Mouse (Mus musculus) embryonic fibroblast, embryonic 13.5 days (primary cell): Measurements from ENCODE around the gene Gm12166. TPM values are rescaled to one million over a fixed set of nuclear protein-coding genes. Genes with fewer than 3 reads are reported as not detected.
"Not testable (repeated sequence)": the region's sequence is repeated elsewhere in the genome, so short reads cannot be mapped to it uniquely, and the experiment has no call there.

Source experiments
- H3K27ac ChIP-seq: 2 replicates; pipeline ENCODE4 v1.5.1; 2012; ENCODE audit warnings: low read length, control low read depth, inconsistent platforms; ENCODE audit not compliant: insufficient read depth
- H3K4me1 ChIP-seq: 2 replicates; pipeline ENCODE4 v1.6.1; 2011; ENCODE audit warnings: low read length; ENCODE audit not compliant: control insufficient read depth, insufficient read depth
- H3K4me3 ChIP-seq: 2 replicates; pipeline ENCODE4 v1.5.1; 2011; ENCODE audit warnings: mild to moderate bottlenecking, control low read depth, low read length; ENCODE audit not compliant: insufficient read depth
- CTCF ChIP-seq: IDR thresholded peaks from 2 replicates; pipeline ENCODE4 v1.5.1; 2011; ENCODE audit warnings: mild to moderate bottlenecking, control low read depth, low read length, moderate library complexity, borderline replicate concordance; ENCODE audit not compliant: insufficient read depth
- POLR2A ChIP-seq: IDR thresholded peaks from 2 replicates; pipeline ENCODE4 v1.6.1; 2011; ENCODE audit warnings: low read depth, mild to moderate bottlenecking, control low read depth, low read length, moderate library complexity
- polyA plus RNA-seq: library from polyadenylated mRNA; stranded (reverse); fragments of >200 nt; gene quantifications from 2 replicates; pipeline ENCODE4 v1.2.4, GENCODE M21; 2011; ENCODE audit warnings: low read depth; ENCODE audit not compliant: missing spikeins, insufficient read length

Gene Gm12166
- polyA plus RNA-seq, result 3.0 and 15.8 TPM in 2 replicates

DNA sequence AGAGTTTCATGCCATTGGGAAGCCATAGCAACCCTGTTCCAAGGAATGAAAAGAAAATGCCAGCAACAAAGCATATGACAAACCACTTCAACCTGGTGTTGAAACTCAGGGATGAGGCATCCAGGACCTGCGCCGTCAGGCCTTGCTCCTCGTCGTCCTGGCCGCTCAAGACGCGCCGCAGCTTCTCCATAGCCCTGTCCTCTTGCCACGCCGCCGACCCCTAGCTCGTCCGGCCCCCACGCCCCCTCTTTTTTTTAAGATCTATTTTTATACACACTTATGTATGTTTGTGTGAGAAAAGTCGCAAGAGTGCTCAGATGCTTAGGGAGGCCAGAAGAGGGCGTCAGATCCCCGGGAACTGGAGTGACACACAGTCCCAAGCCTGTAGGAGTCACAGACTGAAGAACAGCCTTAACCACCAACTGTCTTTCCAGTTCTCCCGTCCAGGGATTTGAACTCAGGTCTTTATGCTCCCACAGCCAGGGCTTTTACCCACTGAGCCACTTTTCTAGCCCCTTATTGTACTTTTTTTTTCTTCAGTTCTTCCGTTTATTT is at the start of gene Gm12166:
Gene Gm12166 (minus strand): TSS at position 217 of the 555 bp plus-strand sequence.
- H3K4me1 ChIP-seq, H3K27ac ChIP-seq, H3K4me3 ChIP-seq: not testable (repeated sequence)
- TF ChIP-seq CTCF, result peak; percentile 39; the same call in 1 of the 2 replicates

GRCm38 (mm10) chr11:46097062-46097461 is 44.9 kb upstream of the Gm12166 start:
- Histone ChIP-seq H3K4me3 (no peak overlapping the region), H3K4me1 (peaks cover 5% of the 10 kb centered on the region), H3K27ac (no peak overlapping the region)
- no peak for TF ChIP-seq POLR2A
- no peak for TF ChIP-seq CTCF

DNA sequence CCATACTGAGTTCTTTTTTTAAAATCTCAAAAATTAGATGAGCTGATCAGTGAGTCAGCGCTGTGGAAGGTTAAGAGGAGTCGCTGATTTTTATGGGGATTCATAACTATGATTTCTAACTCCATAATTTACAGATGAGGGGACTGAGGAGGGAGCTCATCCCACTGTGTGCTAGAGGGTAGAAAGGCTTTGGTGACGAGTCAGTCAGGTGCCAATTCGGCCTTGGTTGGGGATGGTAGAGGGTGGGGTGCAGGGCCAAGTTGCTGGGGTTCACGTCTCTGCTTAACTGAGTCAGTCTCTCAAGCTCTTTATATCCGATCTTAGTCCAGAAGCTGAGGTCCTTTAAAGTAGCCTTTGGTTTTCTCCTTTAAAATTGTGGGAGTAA is 44.1 kb upstream of the Gm12166 start:
- Histone ChIP-seq H3K27ac (peak overlapping the region; percentile 43), H3K4me1 (peaks cover 11% of the 10 kb centered on the region), H3K4me3 (no peak overlapping the region)
- TF ChIP-seq POLR2A, result no peak
- TF ChIP-seq CTCF, result no peak

DNA sequence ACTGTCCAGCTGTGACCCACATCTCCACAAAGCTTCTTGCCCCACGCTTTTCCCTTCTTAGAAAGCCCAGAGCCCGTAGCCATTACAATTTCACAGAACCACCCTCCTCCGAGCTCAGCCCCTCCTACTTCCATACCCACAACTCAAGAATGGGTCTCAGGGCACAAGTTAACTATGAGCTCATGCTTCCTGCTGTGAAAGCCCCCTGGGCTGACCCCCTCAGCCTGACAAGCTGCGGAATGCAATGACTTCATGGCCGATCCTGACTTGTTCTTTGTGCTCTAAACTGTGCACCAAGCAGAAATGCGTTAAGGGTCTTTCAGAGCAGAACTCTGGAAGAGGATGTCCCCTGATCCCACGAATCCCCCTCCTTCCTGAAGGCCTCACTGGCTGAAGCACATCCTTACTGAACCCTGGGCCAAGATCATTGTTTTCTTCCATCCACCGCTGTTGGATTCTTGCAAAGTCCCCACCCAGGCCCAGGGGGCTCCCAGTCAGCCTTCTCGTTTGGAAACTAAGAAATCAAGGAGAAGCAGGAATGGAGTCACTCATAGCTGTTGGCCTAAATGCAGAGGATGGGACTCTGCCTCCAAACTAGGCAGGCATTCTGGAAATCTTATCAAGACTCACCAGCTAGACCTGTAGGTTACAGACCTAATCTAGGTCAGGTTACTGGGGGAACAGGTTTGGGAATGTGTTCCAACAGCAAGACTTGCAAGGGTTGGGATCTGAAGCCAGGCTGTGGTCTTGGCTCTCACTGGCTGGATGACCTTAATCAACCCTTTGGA is 43.5 kb upstream of the Gm12166 start:
- Histone ChIP-seq H3K4me1 (peaks cover 15% of the 10 kb centered on the region), H3K4me3 (no peak overlapping the region)
- TF ChIP-seq POLR2A, result no peak
- no peak for TF ChIP-seq CTCF

GRCm38 (mm10) chr11:46092121-46092520 is 40.0 kb upstream of the Gm12166 start:
- H3K4me3 ChIP-seq, result no peak overlapping the region
- TF ChIP-seq CTCF (no peak), POLR2A (no peak)
- peak overlapping the region; percentile 83 for H3K27ac ChIP-seq
- H3K4me1 ChIP-seq, result peaks cover 26% of the 10 kb centered on the region

More for the DNA sequence above, 43.5 kb upstream of the Gm12166 start:
- peak overlapping the region; percentile 43 for H3K27ac ChIP-seq

DNA sequence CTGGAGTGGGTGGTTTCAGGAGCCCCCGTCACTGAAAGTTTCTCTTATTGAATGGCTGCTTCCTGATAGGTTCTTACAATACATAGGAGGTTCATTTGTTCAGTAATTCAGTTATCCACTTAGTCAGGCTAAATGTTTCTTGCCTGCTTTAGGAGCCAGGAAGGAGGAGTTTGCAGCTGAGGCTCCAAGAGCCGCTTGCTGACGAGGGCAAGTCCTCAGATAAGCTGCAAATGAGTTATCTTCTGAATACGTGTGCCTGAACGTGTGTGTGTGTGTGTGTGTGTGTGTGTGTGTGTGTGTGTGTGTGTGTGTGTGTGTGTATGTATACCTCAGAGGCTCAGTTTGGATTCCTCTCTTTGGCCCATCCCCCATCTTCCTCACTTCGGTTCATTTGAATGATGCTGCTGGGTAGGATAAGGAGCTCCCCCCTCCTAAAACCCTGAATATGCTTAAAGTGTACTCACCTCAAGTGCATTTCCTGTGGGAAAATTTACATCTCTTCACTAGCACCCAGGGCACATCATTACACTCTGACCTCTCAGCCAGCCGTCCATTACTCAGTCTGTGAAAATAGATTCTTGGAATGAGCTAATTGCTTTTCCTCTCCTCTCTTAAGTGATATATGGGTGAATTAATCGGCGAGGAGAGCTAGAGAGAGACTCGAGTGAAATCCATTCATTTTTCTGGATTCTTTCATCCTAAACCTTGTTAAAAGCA is 39.0 kb upstream of the Gm12166 start:
- no peak for TF ChIP-seq CTCF
- no peak for TF ChIP-seq POLR2A
- peak overlapping the region; percentile 83 for H3K27ac ChIP-seq
- H3K4me1 ChIP-seq, result peaks cover 30% of the 10 kb centered on the region

GRCm38 (mm10) chr11:46090036-46090725 is 38.1 kb upstream of the Gm12166 start:
- H3K27ac ChIP-seq, result peak overlapping the region; percentile 83
- peaks cover 33% of the 10 kb centered on the region for H3K4me1 ChIP-seq
- H3K4me3 ChIP-seq, result no peak overlapping the region
- TF ChIP-seq CTCF (no peak), POLR2A (no peak)

More for the DNA sequence above, 39.0 kb upstream of the Gm12166 start:
- H3K4me3 ChIP-seq, result no peak overlapping the region

GRCm38 (mm10) chr11:46089081-46089713 is 37.1 kb upstream of the Gm12166 start:
- Histone ChIP-seq H3K4me3 (no peak overlapping the region), H3K4me1 (peaks cover 33% of the 10 kb centered on the region), H3K27ac (peak overlapping the region; percentile 83)
- TF ChIP-seq CTCF (no peak), POLR2A (no peak)

- TF ChIP-seq POLR2A, result no peak
- TF ChIP-seq CTCF, result no peak
- Histone ChIP-seq H3K4me3 (no peak overlapping the region), H3K27ac (peak overlapping the region; percentile 80), H3K4me1 (peaks cover 34% of the 10 kb centered on the region)
Observed at GRCm38 (mm10) chr11:46086446-46086845, 34.3 kb upstream of the Gm12166 start.
